Mouse (Mus musculus): ENCODE results near the gene Klhdc2.

- TF ChIP-seq CTCF (IDR thresholded peaks at IDR 0.05): no peak
- TF ChIP-seq EP300 (IDR thresholded peaks at IDR 0.05; ENCODE audit: insufficient read depth, low read depth, low read length): no peak
- no peak for TF ChIP-seq POLR2A (IDR thresholded peaks at IDR 0.05; ENCODE audit: insufficient read depth, low read depth, low read length)
Observed at GRCm38 (mm10) chr12:69253806-69254205, 42.7 kb upstream of the Klhdc2 start.
